Mouse (Mus musculus) lung, adult 2 months (tissue): ENCODE data around the gene Duxf3.
"Not testable (repeated sequence)": the region's sequence is repeated elsewhere in the genome, so short reads cannot be mapped to it uniquely, and the experiment has no call there.

Experiments used
- CTCF ChIP-seq: fragments of 200-500 bp; IDR thresholded peaks from 2 replicates; pipeline ENCODE4 v1.5.1; 2011; ENCODE audit warnings: mild to moderate bottlenecking, low read length, control low read depth; ENCODE audit not compliant: insufficient read depth
- POLR2A ChIP-seq: fragments of 200-500 bp; IDR thresholded peaks from 2 replicates; pipeline ENCODE4 v1.6.1; 2011; ENCODE audit warnings: low read depth, mild to moderate bottlenecking, control low read depth, low read length, borderline replicate concordance; ENCODE audit errors: extremely low read depth

- not testable (repeated sequence) for TF ChIP-seq POLR2A, CTCF
Measured at GRCm38 (mm10) chr10:58224827-58225785, 7.4 kb downstream of the Duxf3 start, which contains the start of gene AW822073.
